Mouse (Mus musculus) adrenal gland, adult 2 months (tissue): Measurements from ENCODE around the gene Kcnf1. TPM values are rescaled to one million over a fixed set of nuclear protein-coding genes. Genes with fewer than 3 reads are reported as not detected.

Experiments
- DNase-seq: peaks from one replicate; pipeline ENCODE4 v3.0.0; 2021
- long read RNA-seq: library from polyadenylated mRNA; stranded (forward); transcript quantifications from one replicate; pipeline ENCODE4 v2.0.0, GENCODE M21; 2021
- polyA plus RNA-seq: library from polyadenylated mRNA; depleted of rRNA; stranded (reverse); fragments of >200 nt; gene quantifications from 2 replicates; pipeline ENCODE4 v1.2.3, GENCODE M21; 2012; rRNA removed
- total RNA-seq, 2 experiments: library from RNA; stranded (reverse); gene quantifications; 2 replicates each; pipeline ENCODE4 v1.2.3; 2021

Gene Kcnf1
- total RNA-seq: under 1 TPM; 0.17 to 0.69 TPM
- polyA plus RNA-seq: 0.19 and 0.28 TPM in 2 replicates
- long read RNA-seq: 0 reads

GRCm38 (mm10) chr12:17176757-17177092 is at the start of gene Kcnf1:
Kcnf1 (minus strand) TSS chr12:17176888.
- no peak for DNase-seq

- peak; percentile 71 for DNase-seq
Measured at GRCm38 (mm10) chr12:17225012-17225411, 48.3 kb upstream of the Kcnf1 start.

- no peak for DNase-seq
Measured at GRCm38 (mm10) chr12:17223050-17223449, 46.4 kb upstream of the Kcnf1 start.

- peak; percentile 20 for DNase-seq
Measured at GRCm38 (mm10) chr12:17221891-17222428, 45.3 kb upstream of the Kcnf1 start.

- peak; percentile 86 for DNase-seq
Measured at GRCm38 (mm10) chr12:17220631-17221030, 43.9 kb upstream of the Kcnf1 start.

- DNase-seq: no peak
Measured at GRCm38 (mm10) chr12:17219107-17219506, 42.4 kb upstream of the Kcnf1 start.

GRCm38 (mm10) chr12:17218390-17218789 is 41.7 kb upstream of the Kcnf1 start:
- DNase-seq: no peak

GRCm38 (mm10) chr12:17215751-17216150 is 39.1 kb upstream of the Kcnf1 start:
- DNase-seq: peak; percentile 83

- DNase-seq: no peak
Measured at GRCm38 (mm10) chr12:17202492-17203322, 26.0 kb upstream of the Kcnf1 start.

GRCm38 (mm10) chr12:17198621-17199020 is 21.9 kb upstream of the Kcnf1 start:
- DNase-seq: no peak

- DNase-seq: no peak
Measured at GRCm38 (mm10) chr12:17194140-17194539, 17.5 kb upstream of the Kcnf1 start.

GRCm38 (mm10) chr12:17193311-17193710 is 16.6 kb upstream of the Kcnf1 start:
- DNase-seq: no peak

- DNase-seq: no peak
Measured at GRCm38 (mm10) chr12:17192887-17193286, 16.2 kb upstream of the Kcnf1 start.

- DNase-seq: peak; percentile 78
Measured at GRCm38 (mm10) chr12:17184303-17184775, 7.7 kb upstream of the Kcnf1 start.

GRCm38 (mm10) chr12:17183788-17184187 is 7.1 kb upstream of the Kcnf1 start:
- DNase-seq: peak; percentile 27

GRCm38 (mm10) chr12:17176041-17176756 is 489 bp downstream of the Kcnf1 start:
- peak; percentile 57 for DNase-seq

GRCm38 (mm10) chr12:17175531-17175951 is 1.1 kb downstream of the Kcnf1 start:
- DNase-seq: peak; percentile 16

- no peak for DNase-seq
Measured at GRCm38 (mm10) chr12:17175124-17175523, 1.6 kb downstream of the Kcnf1 start.

- no peak for DNase-seq
Measured at GRCm38 (mm10) chr12:17174134-17174893, 2.4 kb downstream of the Kcnf1 start.

GRCm38 (mm10) chr12:17170406-17170805 is 6.3 kb downstream of the Kcnf1 start:
- no peak for DNase-seq

- no peak for DNase-seq
Measured at GRCm38 (mm10) chr12:17166116-17166515, 10.6 kb downstream of the Kcnf1 start.

GRCm38 (mm10) chr12:17163996-17164395 is 12.7 kb downstream of the Kcnf1 start:
- DNase-seq: no peak
